Mouse (Mus musculus) kidney, postnatal 0 days (tissue): ENCODE results near the gene Tnrc6a. TPM values are rescaled to one million over a fixed set of nuclear protein-coding genes. Genes with fewer than 3 reads are reported as not detected.

ENCODE experiments used
- ATAC-seq: fragments of 200-750 bp; cut with Nextera tagmentation; replicated peaks from 2 replicates; pipeline ENCODE4 v1.8.0; 2017; ENCODE audit warnings: low read depth, moderate number of reproducible peaks, moderate TSS enrichment, moderate library complexity; ENCODE audit not compliant: low FRiP score
- DNase-seq: peaks from one replicate; pipeline ENCODE4 v3.0.0-alpha.2; 2016; ENCODE audit warnings: low spot score
- H3K27ac ChIP-seq: fragments of 300-500 bp; sonication (generic); 2 replicates; pipeline ENCODE4 v1.5.1; 2014; ENCODE audit warnings: mild to moderate bottlenecking
- H3K27me3 ChIP-seq: fragments of 300-500 bp; sonication (generic); 2 replicates; pipeline ENCODE4 v1.6.1; 2014; ENCODE audit warnings: low read length, mixed read lengths; ENCODE audit not compliant: insufficient read depth
- H3K36me3 ChIP-seq: fragments of 300-500 bp; sonication (generic); 2 replicates; pipeline ENCODE4 v1.6.1; 2014; ENCODE audit warnings: low read length, mixed read lengths; ENCODE audit not compliant: insufficient read depth
- H3K4me1 ChIP-seq: fragments of 300-500 bp; sonication (generic); replicated peaks from 2 replicates; pipeline ENCODE4 v1.6.1; 2014; ENCODE audit warnings: antibody characterized with exemption, low read length, mixed read lengths; ENCODE audit not compliant: insufficient read depth
- H3K4me2 ChIP-seq: fragments of 300-500 bp; sonication (generic); 2 replicates; pipeline ENCODE4 v1.6.1; 2014; ENCODE audit warnings: mild to moderate bottlenecking, low read length, moderate library complexity, mixed read lengths
- H3K4me3 ChIP-seq: fragments of 300-500 bp; sonication (generic); replicated peaks from 2 replicates; pipeline ENCODE4 v1.5.1; 2014; ENCODE audit warnings: low read depth, low read length
- H3K9ac ChIP-seq: fragments of 300-500 bp; sonication (generic); 2 replicates; pipeline ENCODE4 v1.6.1; 2014; ENCODE audit warnings: low read depth, low read length
- H3K9me3 ChIP-seq: fragments of 300-500 bp; sonication (generic); replicated peaks from 2 replicates; pipeline ENCODE4 v1.6.1; 2016; ENCODE audit warnings: low read length, inconsistent platforms, mixed read lengths
- CTCF ChIP-seq: IDR thresholded peaks from 2 replicates; pipeline ENCODE4 v1.5.1; 2016; ENCODE audit warnings: antibody characterized with exemption, low read depth, mild to moderate bottlenecking, moderate library complexity
- WGBS: fragments of 180-500 bp; shearing (Covaris S2); extraction: QIAGEN DNeasy Blood & Tissue Kit; methylation state at CpG from one replicate; pipeline ENCODE4 v1.1.7; 2014; 5-methylcytosine and 5-hydroxymethylcytosine counted together
- polyA plus RNA-seq: library from polyadenylated mRNA; unstranded; fragments of >200 nt; fragmentation: Nextera tagmentation; extraction: Ambion mirVana; gene quantifications from 2 replicates; pipeline ENCODE4 v1.2.1, GENCODE M21; 2015

The Tnrc6a gene
- polyA plus RNA-seq, 1 experiment from 2014 or later = 58.0 TPM

DNA sequence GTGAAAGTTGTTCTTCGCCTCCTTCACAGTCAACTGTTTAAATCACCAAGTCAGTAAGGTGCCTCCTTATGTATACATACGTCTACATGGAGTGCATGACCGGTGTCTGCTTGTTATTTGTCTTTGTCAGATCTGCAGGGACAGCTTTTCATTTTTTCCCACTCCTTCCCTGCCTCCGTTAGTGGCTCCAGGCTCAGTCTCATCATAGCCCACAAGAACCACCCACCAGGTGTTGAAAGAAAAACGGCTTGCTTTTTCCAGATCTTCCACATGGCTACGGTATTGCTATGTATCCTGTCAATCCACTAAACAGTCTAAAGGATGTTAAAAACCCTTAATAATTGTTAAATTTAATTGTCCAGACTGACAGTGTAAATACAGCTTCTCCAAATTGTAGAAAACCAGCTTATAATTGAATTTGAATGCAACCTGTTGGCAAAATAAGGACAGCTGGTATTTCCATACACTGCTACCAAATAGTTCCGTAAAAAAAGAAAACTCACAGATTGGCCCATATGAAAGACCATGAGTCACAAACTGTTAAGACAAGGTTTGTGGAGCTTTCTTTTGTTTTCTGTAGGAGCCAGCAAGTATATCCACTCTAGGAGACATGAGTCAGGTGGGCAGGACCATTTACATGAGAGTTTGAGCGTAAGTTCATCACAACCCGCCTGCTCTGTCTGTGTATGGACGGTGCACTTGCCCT, 22.6 kb downstream of the Tnrc6a start:
- no peak for DNase-seq
- H3K36me3 ChIP-seq = no peaks in the 10 kb centered on the region
- no peaks in the 10 kb centered on the region for H3K27me3 ChIP-seq
- H3K4me1 ChIP-seq = no peaks in the 10 kb centered on the region
- WGBS = 89% methylated on average over 10 of the region's 10 CpGs
- no peak overlapping the region for H3K4me2 ChIP-seq
- no peak overlapping the region for H3K27ac ChIP-seq
- H3K9me3 ChIP-seq = no peaks in the 10 kb centered on the region
- H3K9ac ChIP-seq = no peak overlapping the region
- no peak for ATAC-seq
- no peak overlapping the region for H3K4me3 ChIP-seq
- no peak for TF ChIP-seq CTCF

DNA sequence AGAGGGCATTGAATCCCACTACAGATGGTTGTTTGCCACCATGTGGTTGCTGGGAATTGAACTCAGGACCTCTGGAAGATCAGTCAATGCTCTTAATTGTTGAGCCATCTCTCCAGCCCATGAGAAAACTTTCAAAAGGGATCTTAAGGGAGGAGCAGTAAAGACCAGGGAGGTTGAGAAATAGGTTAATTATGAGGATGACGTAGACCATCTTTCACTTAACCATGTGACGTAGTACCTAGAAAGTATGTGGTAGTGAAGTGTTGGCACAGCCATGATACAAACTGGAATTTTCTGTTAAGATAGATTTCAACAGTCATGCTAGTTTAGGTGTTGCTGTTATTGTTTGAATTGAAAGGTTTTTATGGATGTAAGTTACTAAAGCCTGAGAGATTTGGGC, 24.1 kb downstream of the Tnrc6a start:
- no peak for ATAC-seq
- WGBS = 98% methylated on average over 2 of the region's 2 CpGs
- no peak overlapping the region for H3K9ac ChIP-seq
- no peak overlapping the region for H3K4me2 ChIP-seq
- H3K36me3 ChIP-seq = peaks cover 5% of the 10 kb centered on the region; the same call in 1 of the 2 replicates
- DNase-seq = no peak
- H3K4me1 ChIP-seq = no peaks in the 10 kb centered on the region
- no peak overlapping the region for H3K4me3 ChIP-seq
- H3K9me3 ChIP-seq = no peaks in the 10 kb centered on the region
- no peak for TF ChIP-seq CTCF
- H3K27me3 ChIP-seq = no peaks in the 10 kb centered on the region
- no peak overlapping the region for H3K27ac ChIP-seq

DNA sequence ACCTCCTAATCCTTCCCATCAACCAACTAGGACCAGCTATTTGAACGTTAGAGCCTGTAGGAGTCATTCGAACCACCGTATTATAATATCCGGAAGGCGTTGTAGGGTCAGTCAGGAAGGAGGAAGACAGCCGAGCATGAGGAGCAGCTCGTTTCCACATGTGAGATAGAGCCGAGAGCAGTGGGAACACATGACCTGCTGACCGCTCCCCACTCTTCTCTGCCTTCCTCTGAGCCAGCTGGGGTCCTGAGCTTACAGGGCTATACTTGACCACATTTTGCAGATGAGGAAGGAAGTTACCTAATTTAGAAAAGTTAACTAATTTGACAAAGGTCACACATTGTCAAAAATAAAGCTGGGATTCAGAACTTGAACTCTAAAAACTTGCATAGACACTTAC, 25.2 kb downstream of the Tnrc6a start:
- Histone ChIP-seq H3K4me3 (no peak overlapping the region), H3K27ac (no peak overlapping the region), H3K9ac (no peak overlapping the region), H3K9me3 (no peaks in the 10 kb centered on the region), H3K27me3 (no peaks in the 10 kb centered on the region), H3K36me3 (peaks cover 5% of the 10 kb centered on the region; the same call in 1 of the 2 replicates), H3K4me2 (no peak overlapping the region), H3K4me1 (no peaks in the 10 kb centered on the region)
- DNase-seq (no peak), ATAC-seq (no peak)
- TF ChIP-seq CTCF = no peak
- WGBS = 81% methylated on average over 9 of the region's 9 CpGs

DNA sequence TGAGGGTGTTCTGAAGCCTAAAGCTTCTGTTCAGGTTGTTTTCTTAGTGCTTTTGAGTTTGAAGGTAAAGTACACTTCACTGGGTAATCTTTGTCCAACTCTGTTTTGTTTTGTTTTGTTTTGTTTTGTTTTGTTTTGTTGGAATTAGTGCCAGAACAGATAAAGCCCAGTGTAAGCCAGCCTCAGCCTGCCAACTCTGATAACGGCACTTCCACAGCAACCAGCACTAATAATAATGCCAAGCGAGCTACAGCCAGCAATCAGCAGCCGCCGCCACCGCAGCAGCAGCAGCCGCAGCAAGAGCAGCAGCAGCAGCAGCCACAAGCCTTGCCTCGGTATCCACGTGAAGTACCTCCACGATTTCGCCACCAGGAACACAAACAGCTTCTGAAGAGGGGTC, 38.7 kb downstream of the Tnrc6a start:
- H3K9ac ChIP-seq = no peak overlapping the region
- H3K36me3 ChIP-seq = peaks cover 43% of the 10 kb centered on the region
- WGBS = 94% methylated on average over 10 of the region's 10 CpGs
- TF ChIP-seq CTCF = no peak
- H3K27me3 ChIP-seq = no peaks in the 10 kb centered on the region
- no peaks in the 10 kb centered on the region for H3K4me1 ChIP-seq
- no peak overlapping the region for H3K4me2 ChIP-seq
- no peak overlapping the region for H3K27ac ChIP-seq
- ATAC-seq (no peak), DNase-seq (no peak)
- no peaks in the 10 kb centered on the region for H3K9me3 ChIP-seq
- H3K4me3 ChIP-seq = no peak overlapping the region

DNA sequence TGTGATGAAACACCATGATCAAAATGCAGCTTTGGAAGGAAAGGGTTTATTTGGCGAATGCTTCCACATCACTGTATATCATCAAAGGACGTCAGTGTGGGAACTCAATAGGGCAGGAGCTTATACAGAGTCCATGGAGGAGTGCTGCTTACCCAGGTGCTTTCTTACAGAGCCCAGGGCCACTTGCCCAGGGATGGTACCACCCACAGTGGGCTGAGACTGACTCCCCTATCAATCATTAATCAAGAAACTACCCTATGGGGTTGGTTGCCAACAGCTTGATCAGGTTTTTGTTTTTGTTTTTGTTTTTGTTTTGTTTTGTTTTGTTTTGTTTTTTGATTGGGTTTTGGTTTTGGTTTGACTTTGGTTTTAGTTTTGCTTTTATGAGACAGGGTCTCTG, 43.8 kb downstream of the Tnrc6a start:
- WGBS = 77% methylated on average over 2 of the region's 2 CpGs
- no peak for ATAC-seq

DNA sequence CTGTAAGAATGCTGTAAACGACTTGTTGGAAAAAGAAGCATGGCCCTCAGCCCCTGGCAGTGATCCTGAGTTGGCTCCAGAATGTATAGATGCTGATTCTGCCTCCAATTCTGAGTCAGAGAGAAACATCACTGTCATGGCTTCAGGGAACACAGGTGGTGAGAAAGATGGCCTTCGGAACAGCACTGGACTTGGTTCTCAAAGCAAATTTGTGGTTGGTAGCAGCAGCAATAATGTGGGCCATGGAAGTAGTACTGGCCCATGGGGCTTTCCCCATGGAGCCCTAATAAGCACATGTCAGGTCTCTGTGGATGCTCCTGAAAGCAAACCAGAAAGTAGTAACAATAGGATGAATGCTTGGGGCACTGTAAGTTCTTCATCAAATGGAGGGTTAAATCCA, 45.9 kb downstream of the Tnrc6a start:
- no peaks in the 10 kb centered on the region for H3K4me1 ChIP-seq
- ATAC-seq = no peak
- no peak overlapping the region for H3K4me2 ChIP-seq
- H3K9ac ChIP-seq = no peak overlapping the region
- 95% methylated on average over 2 of the region's 2 CpGs for WGBS
- H3K9me3 ChIP-seq = no peaks in the 10 kb centered on the region
- H3K27me3 ChIP-seq = no peaks in the 10 kb centered on the region
- H3K27ac ChIP-seq = no peak overlapping the region
- peaks cover 78% of the 10 kb centered on the region for H3K36me3 ChIP-seq
- TF ChIP-seq CTCF = no peak
- no peak overlapping the region for H3K4me3 ChIP-seq
- no peak for DNase-seq

More for the DNA sequence above, 43.8 kb downstream of the Tnrc6a start:
- no peaks in the 10 kb centered on the region for H3K9me3 ChIP-seq
- peaks cover 81% of the 10 kb centered on the region for H3K36me3 ChIP-seq
- no peak overlapping the region for H3K27ac ChIP-seq
- no peak for TF ChIP-seq CTCF
- H3K9ac ChIP-seq = no peak overlapping the region
- H3K4me1 ChIP-seq = no peaks in the 10 kb centered on the region
- H3K4me3 ChIP-seq = no peak overlapping the region
- no peak for DNase-seq
- no peaks in the 10 kb centered on the region for H3K27me3 ChIP-seq
- H3K4me2 ChIP-seq = no peak overlapping the region

DNA sequence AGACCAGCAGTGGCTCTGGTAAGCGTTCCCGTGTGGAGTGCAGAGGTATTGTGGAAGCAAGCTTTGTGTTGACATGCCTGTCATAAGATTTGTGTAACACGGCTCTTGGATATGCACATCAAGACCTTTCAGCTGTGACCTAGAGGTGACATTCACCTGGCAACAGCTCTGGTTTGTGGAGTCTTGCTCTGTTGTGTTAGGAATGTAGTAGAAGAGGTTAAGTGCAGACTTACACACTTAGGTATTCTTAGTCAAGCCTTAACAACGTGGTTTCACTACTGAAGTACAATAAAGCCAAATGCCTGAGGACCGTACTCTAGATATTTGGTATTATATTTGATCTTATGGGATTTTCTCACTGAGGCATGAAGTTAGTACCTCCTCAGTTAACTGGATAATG, 48.4 kb downstream of the Tnrc6a start:
- H3K4me3 ChIP-seq = no peak overlapping the region
- peaks cover 67% of the 10 kb centered on the region for H3K36me3 ChIP-seq
- no peak for DNase-seq
- H3K4me1 ChIP-seq = no peaks in the 10 kb centered on the region
- ATAC-seq = no peak
- no peaks in the 10 kb centered on the region for H3K27me3 ChIP-seq
- H3K27ac ChIP-seq = no peak overlapping the region
- TF ChIP-seq CTCF = no peak
- no peak overlapping the region for H3K4me2 ChIP-seq
- no peaks in the 10 kb centered on the region for H3K9me3 ChIP-seq
- H3K9ac ChIP-seq = no peak overlapping the region
- 88% methylated on average over 5 of the region's 5 CpGs for WGBS
